Mouse (Mus musculus) kidney, adult 2 months (tissue): ENCODE data around the gene Rreb1. TPM values are rescaled to one million over a fixed set of nuclear protein-coding genes. Genes with fewer than 3 reads are reported as not detected.
A peak's percentile ranks its signal among the peaks of the same experiment; 100 is the strongest.

Experiments used
- DNase-seq: peaks from one replicate; pipeline ENCODE4 v3.0.0; 2021
- H3K27ac ChIP-seq: fragments of 200-500 bp; 2 replicates; pipeline ENCODE4 v1.5.1; 2012; ENCODE audit warnings: low read depth, low read length, control low read depth, inconsistent platforms; ENCODE audit not compliant: insufficient read depth
- H3K27me3 ChIP-seq: fragments of 200-500 bp; replicated peaks from 2 replicates; pipeline ENCODE4 v1.6.1; 2012; ENCODE audit warnings: mild to moderate bottlenecking, moderate library complexity, low read length, inconsistent platforms; ENCODE audit not compliant: control insufficient read depth, insufficient read depth
- H3K36me3 ChIP-seq: fragments of 200-500 bp; 2 replicates; pipeline ENCODE4 v1.6.1; 2012; ENCODE audit warnings: mild to moderate bottlenecking, moderate library complexity, low read length, inconsistent platforms; ENCODE audit not compliant: control insufficient read depth, insufficient read depth
- H3K4me1 ChIP-seq: fragments of 200-500 bp; 2 replicates; pipeline ENCODE4 v1.6.1; 2011; ENCODE audit warnings: low read length; ENCODE audit not compliant: control insufficient read depth, insufficient read depth
- H3K4me3 ChIP-seq: fragments of 200-500 bp; 2 replicates; pipeline ENCODE4 v1.5.1; 2011; ENCODE audit warnings: mild to moderate bottlenecking, low read depth, low read length, control low read depth; ENCODE audit not compliant: insufficient read depth
- CTCF ChIP-seq: fragments of 200-500 bp; conservative IDR thresholded peaks from 2 replicates; pipeline ENCODE4 v1.5.1; 2011; ENCODE audit warnings: low read depth, mild to moderate bottlenecking, control low read depth, low read length, moderate library complexity, mixed read lengths; ENCODE audit not compliant: insufficient read depth, insufficient read length
- POLR2A ChIP-seq: fragments of 200-500 bp; IDR thresholded peaks from one replicate; pipeline ENCODE4 v1.6.1; 2011; ENCODE audit warnings: low read depth, low read length, control low read depth
- WGBS: fragments of 180-500 bp; shearing (Covaris S2); methylation state at CpG from one replicate; pipeline ENCODE4 v1.1.7; 2018; 5-methylcytosine and 5-hydroxymethylcytosine counted together
- polyA plus RNA-seq: library from polyadenylated mRNA; depleted of rRNA; stranded (reverse); fragments of >200 nt; gene quantifications from 2 replicates; pipeline ENCODE4 v1.2.3, GENCODE M21; 2012

Gene Rreb1
- polyA plus RNA-seq, 1 experiment, result 16.7 TPM

- no peaks in the 10 kb centered on the region for H3K36me3 ChIP-seq
- TF ChIP-seq POLR2A, result no peak
- no peak for TF ChIP-seq CTCF
- H3K4me3 ChIP-seq, result no peak overlapping the region
- H3K4me1 ChIP-seq, result no peaks in the 10 kb centered on the region
- H3K27ac ChIP-seq, result no peak overlapping the region
- WGBS, result 80% methylated on average over 7 of the region's 7 CpGs
- no peaks in the 10 kb centered on the region for H3K27me3 ChIP-seq
- DNase-seq, result no peak
These were observed 30.7 kb upstream of the Rreb1 start for GRCm38 (mm10) chr13:37747504-37747903.

- WGBS, result 66% methylated on average over 3 of the region's 3 CpGs
- no peaks in the 10 kb centered on the region for H3K36me3 ChIP-seq
- no peaks in the 10 kb centered on the region for H3K4me1 ChIP-seq
- H3K27ac ChIP-seq, result no peak overlapping the region
- no peak for DNase-seq
- no peaks in the 10 kb centered on the region for H3K27me3 ChIP-seq
- H3K4me3 ChIP-seq, result no peak overlapping the region
- TF ChIP-seq CTCF (no peak), POLR2A (no peak)
These were observed 28.7 kb upstream of the Rreb1 start for GRCm38 (mm10) chr13:37749485-37749884.

GRCm38 (mm10) chr13:37751154-37751950, 26.8 kb upstream of the Rreb1 start:
- no peak overlapping the region for H3K4me3 ChIP-seq
- no peaks in the 10 kb centered on the region for H3K27me3 ChIP-seq
- no peak overlapping the region for H3K27ac ChIP-seq
- H3K4me1 ChIP-seq, result no peaks in the 10 kb centered on the region
- WGBS, result 74% methylated on average over 9 of the region's 9 CpGs
- DNase-seq, result peak; percentile 31
- TF ChIP-seq CTCF (no peak), POLR2A (no peak)
- H3K36me3 ChIP-seq, result no peaks in the 10 kb centered on the region

- no peaks in the 10 kb centered on the region; the same call in 1 of the 2 replicates for H3K4me1 ChIP-seq
- no peak overlapping the region for H3K4me3 ChIP-seq
- H3K27ac ChIP-seq, result no peak overlapping the region
- no peak for DNase-seq
- no peaks in the 10 kb centered on the region for H3K36me3 ChIP-seq
- WGBS, result 88% methylated on average over 10 of the region's 10 CpGs
- TF ChIP-seq CTCF (no peak), POLR2A (no peak)
- no peaks in the 10 kb centered on the region for H3K27me3 ChIP-seq
These were observed 18.7 kb upstream of the Rreb1 start for GRCm38 (mm10) chr13:37759341-37760012.

GRCm38 (mm10) chr13:37760013-37760342, 18.2 kb upstream of the Rreb1 start:
- H3K4me3 ChIP-seq, result no peak overlapping the region
- no peaks in the 10 kb centered on the region for H3K27me3 ChIP-seq
- no peak for DNase-seq
- no peaks in the 10 kb centered on the region for H3K36me3 ChIP-seq
- no peaks in the 10 kb centered on the region; the same call in 1 of the 2 replicates for H3K4me1 ChIP-seq
- no peak overlapping the region for H3K27ac ChIP-seq
- TF ChIP-seq POLR2A (no peak), CTCF (no peak)
- 89% methylated on average over 3 of the region's 3 CpGs for WGBS

- no peaks in the 10 kb centered on the region for H3K36me3 ChIP-seq
- TF ChIP-seq CTCF, result no peak
- TF ChIP-seq POLR2A, result no peak
- no peak overlapping the region for H3K27ac ChIP-seq
- H3K27me3 ChIP-seq, result no peaks in the 10 kb centered on the region
- DNase-seq, result no peak
- H3K4me3 ChIP-seq, result no peak overlapping the region
- H3K4me1 ChIP-seq, result no peaks in the 10 kb centered on the region; the same call in 1 of the 2 replicates
- WGBS, result 91% methylated on average over 3 of the region's 3 CpGs
These were observed 17.8 kb upstream of the Rreb1 start for GRCm38 (mm10) chr13:37760373-37760772.

- TF ChIP-seq POLR2A (no peak), CTCF (0 out of 2 replicates have a peak, but pooled peaks have one; percentile 1)
- H3K27me3 ChIP-seq, result no peaks in the 10 kb centered on the region
- DNase-seq, result peak; percentile 84
- H3K36me3 ChIP-seq, result no peaks in the 10 kb centered on the region
- no peaks in the 10 kb centered on the region; the same call in 1 of the 2 replicates for H3K4me1 ChIP-seq
- peak overlapping the region; percentile 48; the same call in 1 of the 2 replicates for H3K4me3 ChIP-seq
- peak overlapping the region; percentile 99 for H3K27ac ChIP-seq
- 28% methylated on average over 23 of the region's 23 CpGs for WGBS
These were observed 17.0 kb upstream of the Rreb1 start for GRCm38 (mm10) chr13:37760957-37761941.
